Mouse (Mus musculus) frontal cortex, postnatal 14 days (tissue): ENCODE results near the gene Ddr1.
A peak's percentile ranks its signal among the peaks of the same experiment; 100 is the strongest.

Source experiments
- DNase-seq, 2 experiments: peaks; one replicate each; pipeline ENCODE4 v3.0.0; 2022; ENCODE audit warnings: low spot score in 2 of 2

Gene Ddr1

DNA sequence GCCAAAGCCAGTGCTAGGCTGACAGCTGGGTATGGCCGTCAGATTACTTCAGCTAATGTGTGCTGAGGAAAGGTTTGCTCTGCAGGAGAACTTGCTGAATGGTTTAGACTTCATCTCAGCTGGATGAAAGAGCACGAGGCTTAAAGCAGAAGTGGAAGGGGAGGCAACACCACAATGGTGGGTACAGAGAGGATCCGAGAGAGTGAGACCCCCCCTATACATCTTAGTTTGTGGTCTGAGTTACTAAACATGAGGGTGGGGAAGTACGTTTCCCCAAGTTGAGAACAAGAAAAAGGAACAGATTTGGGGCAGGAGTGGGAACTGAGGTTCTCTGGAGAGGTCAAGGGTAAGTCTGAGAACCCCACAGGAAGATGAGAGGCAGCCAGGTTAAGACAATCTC is 12.1 kb downstream of the Ddr1 start:
- DNase-seq, result no peak

DNA sequence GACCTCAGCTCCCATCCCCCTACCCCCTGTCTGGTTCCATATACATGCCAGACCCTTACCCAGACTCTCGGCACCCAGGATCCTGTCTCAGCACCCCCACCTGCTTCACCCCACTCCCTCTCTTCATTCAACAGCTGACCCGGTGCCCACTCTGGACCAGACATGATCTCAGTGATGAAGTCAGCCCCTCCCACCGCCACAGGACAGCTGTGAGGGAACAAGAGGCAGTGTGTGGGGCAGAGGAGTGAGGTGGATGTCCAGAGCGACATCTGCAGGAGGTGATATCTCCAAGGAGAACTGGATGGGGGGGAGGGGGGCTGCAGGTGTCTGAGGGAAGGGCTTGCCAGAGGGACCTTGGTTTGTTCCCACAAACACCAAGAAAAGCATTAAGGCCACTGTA is 12.6 kb downstream of the Ddr1 start:
- DNase-seq, result no peak

DNA sequence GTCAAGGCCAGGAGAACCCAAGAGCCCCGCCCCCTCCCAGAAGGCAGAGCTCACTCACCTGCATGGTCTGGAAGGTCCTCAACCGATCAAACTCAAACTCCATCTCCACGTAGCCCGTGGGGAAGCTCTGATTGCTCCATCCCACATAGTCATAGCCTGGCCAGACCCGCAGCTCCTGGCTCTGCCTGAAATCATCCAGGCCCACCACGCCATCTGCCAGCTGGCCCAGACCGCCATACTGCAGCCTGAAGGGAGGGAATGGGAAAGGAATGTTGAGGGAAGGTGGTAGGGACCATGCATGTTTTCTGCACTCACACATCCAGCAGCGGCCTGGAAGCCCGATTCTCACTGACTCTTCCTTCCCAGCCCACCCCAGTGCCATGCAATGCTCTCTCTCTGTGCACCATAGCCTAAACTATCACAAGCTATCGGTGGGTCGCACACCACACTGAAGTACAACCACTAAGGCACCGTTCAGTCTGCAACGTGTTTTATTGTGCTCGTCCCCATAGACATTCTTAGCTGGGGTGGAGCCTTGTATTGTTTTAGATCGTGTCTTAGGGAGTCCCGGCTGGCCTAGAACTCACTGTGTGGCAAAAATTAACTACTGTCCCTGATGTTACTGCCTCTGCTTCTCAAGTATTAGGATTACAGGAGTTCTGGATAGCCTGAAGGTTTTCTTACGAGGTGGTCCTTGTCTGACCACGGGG is 14.3 kb downstream of the Ddr1 start:
- no peak for DNase-seq

DNA sequence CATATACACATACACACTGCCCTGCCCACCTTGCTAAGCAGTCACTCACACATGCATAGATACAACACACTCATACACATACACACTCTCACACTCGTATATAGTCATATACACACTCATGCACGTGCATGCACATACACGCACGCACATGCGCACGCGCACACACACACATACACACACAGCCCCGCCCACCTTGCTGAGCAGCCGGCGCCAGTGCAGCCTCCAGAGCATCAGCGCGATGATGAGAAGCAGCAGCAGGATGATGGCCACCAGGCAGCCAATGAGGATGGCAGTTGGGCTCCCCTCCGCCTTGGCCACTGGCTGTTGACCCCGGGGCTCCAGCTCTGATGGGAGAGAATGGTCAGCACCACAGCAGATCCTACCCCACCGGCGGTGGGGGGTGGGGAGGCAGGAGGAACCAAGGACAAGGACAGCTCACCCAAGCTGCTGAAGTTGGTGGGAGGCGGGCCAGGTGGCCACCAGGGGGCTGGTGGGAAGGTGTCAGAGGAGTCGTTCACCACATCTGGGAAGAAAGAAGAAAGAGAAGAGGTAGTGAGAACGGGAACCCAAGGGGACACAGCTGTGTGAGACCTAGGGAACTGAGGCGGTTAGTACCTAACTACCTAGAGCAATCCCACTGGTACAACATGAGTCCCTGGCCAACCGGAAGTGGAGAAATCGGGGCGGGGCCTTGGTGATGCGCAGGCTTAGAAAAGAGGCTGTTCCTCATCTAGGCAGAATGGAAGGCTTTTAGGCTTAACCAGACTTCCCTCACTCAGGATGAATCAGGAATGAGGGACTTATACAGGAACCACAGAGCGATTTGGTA is 15.9 kb downstream of the Ddr1 start:
- no peak for DNase-seq

DNA sequence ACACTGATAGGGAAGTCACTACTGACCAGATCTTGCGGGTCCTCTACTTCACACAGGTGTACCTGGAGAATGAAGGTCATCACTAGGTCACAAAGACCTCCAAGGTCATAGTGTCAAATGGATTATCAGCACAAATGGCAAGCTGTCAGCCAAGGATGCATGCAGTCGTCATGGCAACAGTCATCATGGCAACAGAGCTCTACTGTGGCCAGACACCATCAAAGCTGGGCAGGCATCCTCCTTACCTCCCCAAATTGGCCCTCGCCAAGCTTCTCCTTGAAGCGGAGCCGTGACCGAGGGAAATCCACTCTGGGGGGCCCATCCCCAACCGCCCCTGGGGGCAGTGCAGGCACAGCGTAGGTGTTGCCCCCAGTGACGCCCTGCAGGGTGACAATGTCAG is 19.4 kb downstream of the Ddr1 start:
- no peak for DNase-seq

DNA sequence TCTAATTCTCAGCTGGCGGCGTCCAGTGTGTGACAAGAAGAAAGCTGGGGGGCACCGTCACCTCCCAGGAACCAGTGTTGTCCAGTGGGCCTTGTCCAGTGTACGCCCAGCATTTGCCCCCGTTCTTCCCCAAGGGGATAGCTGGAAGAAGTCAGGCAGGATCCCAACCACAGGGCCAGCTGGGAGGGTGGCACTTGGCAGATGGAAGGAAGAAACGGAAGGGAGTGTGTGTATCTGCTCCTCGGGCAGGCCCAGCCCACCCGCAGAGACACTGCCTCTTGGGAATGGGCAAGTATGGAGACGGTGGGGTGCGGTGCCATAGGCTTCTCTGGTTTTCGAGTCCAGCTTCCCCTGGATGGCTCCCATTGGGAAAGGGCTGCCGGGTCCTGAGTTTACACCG is 22.4 kb downstream of the Ddr1 start:
- DNase-seq, result no peak

DNA sequence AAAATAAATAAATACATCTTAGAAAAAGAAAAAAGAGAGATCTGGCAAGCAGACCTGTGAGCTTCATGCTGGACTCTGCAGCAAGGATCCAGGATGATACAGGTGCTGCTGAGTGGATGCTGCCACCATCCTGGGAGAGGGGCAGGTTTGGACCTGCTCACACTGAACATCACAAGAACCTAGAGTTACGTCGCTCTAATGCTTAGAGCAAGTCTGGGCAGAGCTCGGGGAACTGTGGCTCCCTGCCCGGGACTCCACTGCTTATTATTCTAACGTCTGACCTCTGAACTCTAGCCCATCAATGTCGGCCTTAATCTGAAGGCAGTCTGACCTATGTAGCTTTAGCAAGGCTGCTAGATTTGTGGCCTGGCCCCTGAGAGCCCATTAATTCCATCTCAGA is 23.8 kb downstream of the Ddr1 start:
- no peak for DNase-seq

DNA sequence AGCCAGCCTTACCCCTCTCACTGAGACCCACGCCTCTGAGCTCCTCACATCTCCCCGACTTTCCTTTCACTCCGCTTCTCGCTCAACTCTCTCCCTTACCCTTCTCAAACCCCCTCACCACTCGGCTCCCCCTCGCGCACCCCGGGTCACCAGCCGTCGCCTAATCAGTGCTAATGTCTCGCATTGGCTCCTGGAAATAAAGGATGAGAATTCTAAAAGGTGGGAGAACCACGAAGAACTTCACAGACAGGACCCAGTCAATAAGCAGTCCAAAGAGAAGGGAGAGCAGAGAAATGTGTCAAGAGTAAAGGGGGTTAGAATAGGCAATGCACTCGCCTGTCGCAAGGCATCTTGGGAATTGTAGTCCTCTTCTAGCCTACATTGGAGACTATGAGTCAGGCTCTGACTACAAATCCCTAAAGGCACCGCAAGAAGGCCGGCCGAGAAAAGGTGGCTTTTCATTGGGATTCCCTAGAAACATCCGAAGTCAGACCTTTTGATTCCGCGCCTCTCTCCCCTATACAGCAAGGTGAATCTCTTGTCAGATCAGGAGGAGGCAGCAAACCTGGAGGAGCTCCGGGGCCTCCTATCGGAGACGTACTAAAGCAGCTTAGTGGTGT is 30.9 kb downstream of the Ddr1 start, which contains the start of gene Gtf2h4:
Gtf2h4 (minus strand) TSS at position 324 of the 620 bp plus-strand sequence.
- DNase-seq, result peak; percentile 82 to 85

DNA sequence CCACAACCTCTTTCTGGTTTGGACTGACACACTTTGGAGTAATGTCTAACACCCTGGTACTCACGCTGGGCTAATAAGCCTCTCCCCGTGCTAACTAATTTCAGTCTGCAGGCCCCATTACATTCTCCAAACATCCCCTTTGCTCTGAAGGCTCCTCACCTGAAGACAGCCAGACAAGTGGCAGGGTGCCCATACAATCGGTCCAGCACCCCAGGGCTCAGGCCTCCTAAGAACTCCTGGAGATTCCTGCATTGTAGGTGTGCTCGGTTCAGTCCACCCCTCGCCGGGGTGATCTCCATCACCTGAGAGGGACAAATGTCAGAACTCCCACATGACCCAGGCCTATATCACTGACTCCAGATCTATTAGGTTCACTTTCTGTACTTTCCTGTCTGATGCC is 31.9 kb downstream of the Ddr1 start:
- DNase-seq, result no peak

DNA sequence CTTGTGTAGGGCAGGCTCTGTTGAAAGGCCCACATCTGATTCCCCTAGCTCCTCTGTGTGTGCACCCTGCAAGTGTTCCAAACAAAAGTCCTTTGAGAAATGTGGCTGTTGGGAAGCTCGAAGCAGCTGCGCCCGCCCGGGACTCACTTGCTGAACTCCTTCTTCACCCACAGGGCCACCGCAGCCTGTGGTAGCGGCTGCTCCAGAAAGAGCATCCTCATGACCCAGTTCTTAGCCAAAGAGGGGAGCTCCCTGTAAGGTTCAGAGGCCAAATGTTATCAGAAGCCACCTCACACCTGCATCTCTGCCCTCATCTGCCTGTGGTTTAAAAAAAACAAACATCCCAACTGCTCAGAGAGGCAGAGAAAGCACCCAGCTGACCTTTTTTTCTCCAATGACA is 32.6 kb downstream of the Ddr1 start:
- DNase-seq, result no peak

DNA sequence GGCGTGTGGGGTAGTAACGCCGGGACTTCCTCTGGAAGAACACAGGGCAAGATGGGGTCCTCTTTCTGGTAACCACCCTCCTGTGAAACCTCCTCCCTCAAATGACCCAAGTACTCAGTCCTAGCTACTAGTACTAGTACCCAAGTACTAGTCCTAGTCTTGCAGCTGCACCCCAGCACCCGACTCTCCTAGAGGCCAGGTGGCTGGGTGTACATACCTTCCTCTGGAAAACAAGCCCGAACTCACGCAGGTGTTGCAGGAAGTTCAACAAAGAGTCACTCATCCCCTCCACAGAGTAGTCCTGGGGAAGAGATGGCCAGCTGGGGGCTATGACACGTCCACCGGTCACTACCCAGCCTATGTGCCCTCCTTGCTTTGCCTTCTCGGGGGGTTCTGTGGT is 34.7 kb downstream of the Ddr1 start:
- no peak for DNase-seq

DNA sequence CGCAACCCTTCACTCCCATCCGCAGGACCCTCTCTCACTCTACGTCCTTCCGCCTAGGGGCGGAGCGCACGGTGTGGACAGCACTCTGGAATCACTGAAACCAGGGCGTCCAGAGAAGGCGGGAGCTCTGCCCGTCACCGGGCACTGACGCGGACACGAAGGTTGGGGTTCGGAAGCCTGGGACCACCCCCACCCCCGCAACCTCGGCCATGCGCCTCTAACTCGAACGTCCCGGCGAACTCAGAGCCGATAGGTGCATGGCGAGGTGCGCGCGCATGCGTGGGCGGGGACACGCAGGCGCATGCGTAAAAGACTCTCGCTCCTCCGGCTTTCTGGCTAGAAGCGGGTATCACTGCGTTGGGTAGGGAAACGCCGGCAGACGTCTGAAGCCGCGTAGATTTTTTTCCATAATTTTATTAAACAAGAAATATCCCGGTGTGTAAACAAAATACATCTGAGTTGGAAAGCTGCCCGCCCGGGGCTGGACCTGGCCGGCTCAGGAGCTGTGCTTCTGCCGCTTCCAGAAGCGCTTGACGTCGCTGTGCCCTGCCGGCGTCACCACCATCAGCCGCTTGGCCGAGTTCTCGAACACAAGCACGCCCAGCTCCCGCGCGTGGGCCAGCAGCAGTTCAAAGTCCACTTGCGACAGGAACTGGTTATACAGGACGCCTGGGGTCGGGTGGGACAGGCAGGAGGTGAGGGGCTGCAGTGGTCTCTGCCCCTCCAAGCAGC is 36.9 kb downstream of the Ddr1 start, which contains the start of gene Vars2:
Vars2 (minus strand) TSS at position 259 of the 732 bp plus-strand sequence.
- peak; percentile 94 to 97 for DNase-seq

DNA sequence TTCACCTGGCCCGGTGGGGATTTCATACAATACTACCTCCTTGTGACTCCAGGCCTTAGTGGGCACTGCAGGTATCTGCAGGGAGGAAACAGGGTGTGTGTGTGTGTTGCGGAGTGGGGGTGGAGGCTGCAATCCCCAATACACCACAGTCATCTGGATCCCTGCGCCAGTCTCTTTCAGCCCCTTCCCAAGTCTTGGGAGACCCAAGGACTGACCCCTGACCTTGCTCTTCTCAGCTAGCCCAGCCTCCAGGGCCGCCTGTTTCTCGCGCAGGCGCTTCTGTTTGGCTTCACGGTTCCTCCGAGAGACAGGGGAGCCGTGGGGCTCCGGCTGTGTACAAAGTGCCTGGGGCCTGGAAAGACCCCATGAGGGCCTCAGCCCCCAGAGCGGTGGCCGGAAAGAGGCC is 37.6 kb downstream of the Ddr1 start:
- peak in 1 of 2 experiments; percentile 36 for DNase-seq

DNA sequence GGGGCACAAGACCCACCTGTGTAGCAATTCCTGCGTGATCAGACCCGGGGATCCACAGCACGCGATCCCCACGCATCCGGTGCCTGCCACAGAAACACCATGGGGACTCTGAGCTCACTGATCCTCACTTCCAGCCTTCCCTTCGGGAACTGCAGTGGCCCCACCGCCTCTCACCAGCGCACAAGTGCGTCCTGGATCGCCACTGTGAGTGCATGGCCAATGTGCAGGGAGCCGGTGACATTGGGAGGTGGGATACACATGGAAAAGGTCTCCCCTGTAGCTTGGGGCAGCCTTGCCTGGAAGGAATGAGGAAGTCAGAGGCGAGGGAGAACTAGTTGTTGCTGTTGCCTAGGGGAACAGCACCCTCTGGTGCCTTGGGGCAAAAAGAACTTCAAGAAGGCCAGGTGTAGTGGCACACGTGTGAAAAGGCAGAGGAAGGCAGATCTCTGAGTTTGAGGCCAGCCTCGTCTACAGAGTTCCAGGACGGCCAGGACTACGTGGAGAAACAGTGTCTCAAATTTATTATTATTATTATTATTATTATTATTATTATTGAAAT is 38.4 kb downstream of the Ddr1 start:
- DNase-seq, result no peak

DNA sequence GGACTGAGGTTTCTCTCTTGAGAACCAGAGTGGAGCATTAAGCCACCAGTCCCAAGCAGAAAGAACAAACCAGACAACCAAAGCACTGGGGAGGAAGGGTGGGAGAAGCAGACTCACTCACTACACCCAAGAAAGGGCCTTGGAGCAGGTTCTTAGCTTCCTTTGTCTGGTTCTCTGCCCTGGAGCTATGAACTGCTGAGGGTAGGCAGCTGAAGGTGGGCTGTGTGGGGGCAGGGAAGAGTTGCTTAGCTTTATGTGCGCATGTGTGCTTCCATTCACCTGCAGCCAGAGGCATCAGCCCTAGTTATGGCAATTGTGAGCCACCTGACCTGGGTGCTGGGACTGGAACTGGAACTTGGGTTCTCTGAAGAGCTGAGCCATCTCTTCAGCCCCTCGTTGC is 51.3 kb downstream of the Ddr1 start:
- DNase-seq, result no peak

DNA sequence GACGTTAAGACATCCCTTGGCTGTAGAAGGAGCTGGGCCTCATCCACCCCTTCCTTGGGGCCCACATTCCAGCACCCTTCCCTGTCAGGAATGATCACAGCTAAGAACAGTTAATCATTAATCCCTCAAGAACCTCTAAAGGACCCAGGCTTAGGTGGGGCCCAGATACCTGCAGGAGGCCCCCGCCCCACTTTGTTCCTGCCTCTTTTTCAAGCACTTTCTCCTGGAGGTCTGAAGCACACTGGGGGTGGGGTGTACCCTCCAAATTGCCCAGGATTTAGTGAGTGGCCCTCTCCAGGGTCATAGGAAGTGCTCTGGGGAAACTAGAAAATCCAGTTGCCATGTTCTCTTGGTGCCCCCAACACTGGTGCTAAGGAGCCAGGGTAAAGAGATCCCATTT is 55.0 kb downstream of the Ddr1 start:
- no peak for DNase-seq

DNA sequence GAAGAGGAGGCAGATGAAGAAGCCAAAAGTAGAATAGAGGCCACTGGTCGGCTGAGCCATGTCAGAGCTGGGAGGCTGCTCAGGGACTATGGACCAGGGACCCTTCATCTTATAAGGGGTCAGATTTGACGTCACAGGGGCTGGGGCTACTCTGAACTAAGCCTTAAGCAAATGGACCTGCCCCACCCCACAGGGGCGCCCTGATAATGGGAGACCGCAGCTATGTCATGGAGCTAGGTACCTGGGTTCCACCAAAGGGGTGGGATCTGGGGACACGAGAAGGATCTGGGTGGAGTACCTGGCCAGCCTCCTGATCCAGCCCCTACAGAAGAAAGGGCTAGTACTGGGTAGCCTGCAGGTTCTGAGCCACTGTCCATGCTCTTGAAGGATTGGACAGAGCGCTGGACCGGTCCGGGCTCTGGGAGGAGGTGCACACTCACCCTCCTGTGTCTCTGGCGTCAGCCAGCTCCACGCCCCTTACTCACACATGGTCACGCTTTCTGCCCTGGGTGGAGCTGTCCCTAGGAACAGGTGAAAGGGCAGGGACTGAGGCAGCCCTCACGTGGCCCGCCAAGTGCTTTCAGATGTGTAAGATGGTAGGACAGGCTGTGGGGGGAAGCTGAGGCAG is 60.7 kb downstream of the Ddr1 start, which contains the start of gene Mucl3:
Mucl3 (minus strand) TSS at position 87 of the 628 bp plus-strand sequence.
- DNase-seq, result no peak

DNA sequence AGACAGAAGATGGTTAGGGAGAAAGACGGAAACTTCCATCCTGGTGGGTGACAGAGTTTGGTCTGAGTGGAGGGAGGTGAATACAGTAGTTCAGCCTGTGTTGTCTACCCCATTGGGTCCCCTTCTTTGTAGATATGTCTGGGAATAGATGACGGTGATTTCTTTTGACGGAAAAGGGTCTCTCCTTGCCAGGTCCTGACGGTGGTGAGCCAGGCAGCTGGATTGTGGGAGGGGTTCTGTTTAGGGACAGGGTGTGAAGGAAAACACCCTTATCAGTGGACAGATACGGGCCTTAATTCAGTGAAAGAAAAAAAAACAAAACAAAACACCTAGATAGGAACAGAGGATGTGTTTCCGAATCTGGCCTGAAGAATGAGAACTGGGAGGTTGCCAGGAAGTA is 65.1 kb downstream of the Ddr1 start:
- no peak for DNase-seq

DNA sequence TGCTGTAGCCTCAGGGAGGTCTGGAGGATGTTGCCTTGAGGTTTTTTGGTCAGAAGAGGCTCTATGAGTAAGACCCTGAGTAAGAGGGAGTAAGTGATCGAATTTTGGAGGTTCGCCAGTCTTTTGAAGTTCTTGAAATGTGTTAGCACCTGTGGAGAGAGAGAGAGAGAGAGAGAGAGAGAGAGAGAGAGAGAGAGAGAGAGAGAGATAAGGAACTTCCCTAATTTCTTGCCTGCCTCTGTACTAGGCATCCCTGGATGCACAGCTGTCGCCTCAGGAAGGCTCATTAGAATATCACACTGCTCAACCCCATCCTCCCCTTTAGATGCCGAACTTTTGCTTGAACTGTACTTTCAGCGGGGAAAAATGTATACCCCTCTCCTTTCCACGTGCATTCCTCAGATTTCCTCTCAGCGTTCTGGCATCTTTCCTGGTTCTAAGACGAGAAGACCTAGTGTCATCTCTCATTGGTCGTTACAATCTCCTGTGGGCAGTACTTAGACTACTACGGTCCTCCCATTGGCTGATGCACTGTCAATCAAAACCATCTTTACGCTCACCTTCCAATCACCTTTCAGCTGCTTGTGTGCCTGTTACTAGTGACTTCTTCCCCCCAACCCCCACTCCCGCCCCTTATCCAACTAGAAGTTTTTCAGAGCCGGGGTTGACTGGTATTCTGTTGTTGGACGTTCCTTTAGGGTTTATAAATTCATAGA is 65.8 kb downstream of the Ddr1 start:
- peak; percentile 39 to 42 for DNase-seq

DNA sequence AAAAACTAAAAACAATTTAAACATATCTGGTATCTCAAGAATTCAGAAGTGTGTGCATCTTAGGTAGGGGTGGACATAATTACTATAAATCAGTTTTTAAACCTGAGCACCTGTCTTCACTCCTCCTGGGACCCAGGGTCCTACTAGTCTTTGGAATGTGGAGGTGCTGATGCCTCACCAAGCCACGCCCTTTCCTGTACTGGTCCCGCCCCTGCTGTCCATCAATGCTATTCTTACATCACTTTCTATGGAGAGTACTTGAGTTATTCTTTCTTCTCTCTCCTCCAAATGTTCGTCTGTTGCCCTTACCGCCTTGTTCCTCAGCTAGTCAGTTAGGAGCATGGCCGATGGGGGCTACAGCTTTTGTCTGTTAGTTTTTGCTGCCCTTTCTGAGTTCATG is 68.1 kb downstream of the Ddr1 start:
- no peak for DNase-seq
